Mouse (Mus musculus): ENCODE data around the gene Ifit1bl1. TPM values are rescaled to one million over a fixed set of nuclear protein-coding genes. Genes with fewer than 3 reads are reported as not detected.
"Not testable (repeated sequence)": the region's sequence is repeated elsewhere in the genome, so short reads cannot be mapped to it uniquely, and the experiment has no call there.

The Ifit1bl1 gene
- total RNA-seq, 2 experiments from 2014 or later = 2.1 to 2.3 TPM

DNA sequence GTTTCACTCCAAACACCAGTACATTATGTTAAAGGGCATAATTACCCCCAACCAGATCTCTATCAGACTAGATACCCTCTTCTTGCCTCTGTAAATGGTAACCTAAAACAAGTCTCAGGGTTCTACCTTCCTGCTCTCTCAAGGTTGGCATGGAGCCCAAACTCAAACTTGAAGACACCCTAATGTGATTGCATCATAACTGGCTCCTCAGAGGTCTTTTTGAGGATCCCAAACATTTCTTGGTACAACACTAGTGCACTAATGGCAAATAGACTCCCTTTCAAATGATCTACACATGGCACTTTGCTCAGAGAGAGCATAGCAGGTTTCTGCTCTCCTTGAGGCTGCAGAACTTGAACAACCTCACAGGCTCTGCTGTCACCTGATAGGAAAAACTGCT lies 4.9 kb downstream of the Ifit1bl1 start:
- no peak for DNase-seq (ENCODE audit: extremely low spot score in 1 of 2, low spot score in 2 of 2)
- intact Hi-C loops (cut with DNase I) = no loop called here

DNA sequence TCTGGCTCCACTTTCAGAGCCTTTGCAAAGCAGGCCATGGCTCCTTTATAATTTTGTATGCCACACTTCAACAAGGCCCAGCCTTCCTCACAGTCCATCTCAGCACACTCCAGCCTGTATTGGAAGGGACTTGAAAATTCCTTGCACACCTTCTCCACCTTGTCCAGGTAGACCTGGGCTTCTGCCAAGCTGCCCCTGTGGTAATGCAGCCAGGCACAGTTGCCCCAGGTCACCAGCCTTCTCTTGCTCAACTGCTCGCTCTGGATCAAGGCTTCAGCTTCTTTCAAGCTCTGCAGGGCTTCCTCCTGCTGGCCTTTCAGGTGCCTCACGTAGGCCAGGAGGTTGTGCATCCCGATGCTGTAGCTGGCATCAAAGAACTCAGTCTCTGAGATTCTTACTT lies 7.2 kb downstream of the Ifit1bl1 start:
- intact Hi-C loops (cut with DNase I); DNase-seq (ENCODE audit: extremely low spot score in 1 of 2, low spot score in 2 of 2): not testable (repeated sequence)

DNA sequence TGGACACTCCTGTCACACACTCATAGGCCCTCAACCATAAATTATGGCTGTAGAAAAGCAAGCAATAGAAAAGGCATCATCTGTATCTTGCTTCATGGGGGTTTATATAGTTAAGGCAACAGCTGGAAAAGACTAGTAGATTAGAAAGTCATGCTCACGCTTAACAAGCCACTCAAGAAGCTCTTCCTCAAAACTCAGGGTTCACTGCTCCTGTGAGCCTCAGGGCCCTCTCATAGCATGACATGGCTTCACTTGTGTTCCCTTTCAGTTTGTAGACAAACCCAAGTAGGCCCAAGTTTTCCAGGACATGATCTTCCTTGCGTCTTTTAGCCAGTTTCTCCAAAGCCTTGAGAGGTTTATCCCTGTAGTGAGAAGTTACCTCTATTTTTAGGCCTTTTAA lies 8.3 kb downstream of the Ifit1bl1 start:
- intact Hi-C loops (cut with DNase I) = no loop called here
- no peak for DNase-seq (ENCODE audit: extremely low spot score in 1 of 2, low spot score in 2 of 2)

DNA sequence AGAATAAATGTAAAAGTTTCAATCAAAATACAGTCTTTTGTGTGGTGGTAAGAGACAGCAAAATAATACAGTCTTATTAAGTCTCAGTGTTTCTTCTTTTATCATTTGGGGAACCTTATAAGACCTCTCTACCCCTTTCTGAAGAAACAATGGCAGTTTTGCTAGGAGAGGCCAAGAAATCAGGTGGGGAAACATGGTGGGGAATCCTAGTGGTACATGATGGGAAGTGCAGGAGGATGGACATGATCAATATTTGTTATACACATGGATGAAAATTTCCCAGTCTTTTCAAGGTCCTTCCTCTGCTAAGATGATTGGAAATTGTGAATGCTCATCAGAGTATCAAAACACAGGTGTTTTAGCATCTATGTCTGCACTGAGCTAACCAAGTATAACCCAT lies 12.8 kb downstream of the Ifit1bl1 start:
- DNase-seq (ENCODE audit: extremely low spot score in 1 of 2, low spot score in 2 of 2) = no peak
- intact Hi-C loops (cut with DNase I) = loop anchor here (5.0 kb wide), 1 partner anchor 33 kb away; no protein-coding TSS in a partner anchor

DNA sequence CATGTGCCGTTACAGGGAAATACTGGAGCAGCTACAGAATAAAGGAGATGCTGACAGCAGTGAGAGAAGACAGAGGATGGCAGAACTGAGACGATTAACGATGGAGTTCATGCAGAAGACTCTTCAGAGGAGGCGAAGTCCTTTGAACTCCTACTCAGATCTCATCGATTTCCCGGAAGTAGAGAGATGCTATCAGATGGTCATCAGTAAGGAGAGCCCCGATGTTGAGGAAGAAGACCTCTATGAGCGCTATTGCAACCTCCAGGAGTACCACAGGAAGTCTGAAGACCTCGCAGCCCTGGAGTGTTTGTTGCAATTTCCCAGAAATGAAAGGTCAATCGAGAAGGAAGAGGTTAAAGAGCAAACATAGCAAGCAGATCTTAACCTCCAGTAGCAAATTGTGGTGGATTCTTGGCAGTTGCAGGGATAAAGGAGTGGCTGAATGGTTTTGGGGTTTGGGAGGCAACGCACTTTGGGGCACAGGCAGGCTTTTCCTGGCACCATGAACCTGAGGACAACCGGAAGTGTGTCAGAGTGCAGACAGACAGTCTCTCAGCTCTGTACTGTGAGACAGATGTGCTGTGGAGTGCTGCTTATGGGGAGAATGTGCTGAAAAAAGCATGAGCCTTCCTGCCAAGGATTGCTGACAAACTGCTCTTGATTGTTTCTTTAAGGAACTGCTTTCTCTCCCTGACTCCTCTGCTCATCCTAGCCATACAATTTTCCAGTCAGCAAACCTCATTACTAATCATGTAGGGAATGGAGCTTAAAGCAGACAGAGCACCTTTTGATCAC lies 13.7 kb downstream of the Ifit1bl1 start:
- DNase-seq (ENCODE audit: extremely low spot score in 1 of 2, low spot score in 2 of 2) = not testable (repeated sequence)
- intact Hi-C loops (cut with DNase I) = loop anchor here (5.0 kb wide), 1 partner anchor 34 kb away; no protein-coding TSS in a partner anchor

DNA sequence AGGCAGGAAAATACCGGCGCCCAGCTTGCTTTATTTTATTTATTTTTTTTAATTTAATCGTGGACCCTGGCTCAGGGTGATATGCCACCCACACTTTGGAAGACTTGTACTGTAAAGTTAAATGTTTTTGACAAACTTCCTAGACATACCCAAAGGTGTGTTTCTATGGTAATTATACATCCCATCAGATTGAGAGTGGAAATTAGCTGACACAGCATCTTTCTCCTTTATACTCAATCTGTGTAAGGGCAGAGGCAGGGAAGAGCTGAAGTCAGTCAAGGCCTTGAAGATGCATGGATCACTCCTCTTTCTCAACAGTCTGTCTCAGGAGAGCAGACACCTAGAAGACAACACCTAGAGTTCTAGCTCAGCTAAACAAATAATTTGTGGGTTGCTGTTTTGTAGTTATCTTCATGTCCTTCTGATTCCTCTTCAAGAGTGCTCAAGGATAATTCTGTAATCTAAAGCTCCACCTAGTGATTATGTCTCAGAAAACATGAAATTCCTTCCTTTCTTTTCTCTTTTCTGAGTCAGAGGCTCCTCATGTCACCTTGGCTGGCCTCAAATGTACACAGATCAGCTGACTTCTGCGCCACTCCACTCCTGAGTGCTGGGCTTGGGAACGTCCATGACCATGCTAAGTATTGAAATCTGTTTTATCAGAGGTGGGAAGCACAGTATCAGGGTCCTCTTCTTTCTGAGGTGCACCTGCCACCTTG lies 15.9 kb downstream of the Ifit1bl1 start:
- DNase-seq (ENCODE audit: extremely low spot score in 1 of 2, low spot score in 2 of 2) = not testable (repeated sequence)
- intact Hi-C loops (cut with DNase I) = loop anchor here (5.0 kb wide), 1 partner anchor 36 kb away; no protein-coding TSS in a partner anchor

DNA sequence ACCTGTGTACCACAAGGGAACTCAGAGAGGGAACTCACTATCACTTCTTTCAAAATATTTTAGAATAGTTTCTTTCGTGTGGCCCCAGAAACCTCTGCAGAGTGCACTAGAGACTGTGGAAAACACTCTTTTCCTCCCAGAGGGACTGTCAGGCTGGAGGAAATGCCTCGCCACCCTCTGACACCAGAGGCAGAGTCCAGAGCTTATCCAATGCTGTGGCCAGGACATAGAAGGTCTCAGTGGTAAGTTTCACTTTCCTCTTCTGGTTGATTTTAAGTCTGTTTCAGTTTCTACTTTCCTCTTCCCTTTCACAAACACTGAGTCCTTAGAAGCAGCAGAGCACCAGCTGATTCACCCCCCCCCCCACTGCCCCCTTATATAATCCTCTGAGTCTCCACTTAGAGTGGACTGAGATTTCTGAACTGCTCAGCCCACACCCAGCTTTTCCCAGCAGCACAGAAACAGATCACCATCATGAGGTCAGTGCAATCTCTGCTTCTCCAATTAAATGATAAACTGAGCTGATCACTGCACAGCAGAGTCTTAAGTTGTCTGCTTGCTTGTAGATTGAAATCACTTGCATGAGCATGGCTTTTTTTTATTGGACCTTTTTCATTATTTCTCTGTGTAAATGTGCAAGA lies 18.5 kb downstream of the Ifit1bl1 start, which contains the start of gene Ifit3:
Gene Ifit3 (plus strand): TSS at position 406 of the 641 bp plus-strand sequence.
- intact Hi-C loops (cut with DNase I); DNase-seq (ENCODE audit: extremely low spot score in 1 of 2, low spot score in 2 of 2): not testable (repeated sequence)

DNA sequence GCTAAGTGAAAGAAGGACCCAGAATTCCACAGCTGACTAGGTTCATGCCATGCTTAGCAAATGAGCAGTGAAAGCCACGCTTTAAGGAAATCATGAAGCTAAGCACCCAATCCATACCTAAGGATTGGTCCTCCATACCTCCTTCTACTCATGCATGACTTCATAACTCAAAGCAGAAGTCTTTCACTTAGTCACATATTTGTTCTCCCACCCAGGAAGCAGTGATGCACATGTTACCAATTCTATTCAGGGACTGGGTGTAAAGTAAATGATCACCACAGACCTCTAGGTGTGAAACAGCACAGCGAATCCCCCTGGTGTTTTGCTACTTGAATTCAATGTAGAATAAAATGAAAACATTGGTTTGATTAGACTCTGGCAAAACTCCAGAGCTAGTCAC lies 19.1 kb downstream of the Ifit1bl1 start:
- intact Hi-C loops (cut with DNase I) = loop anchor here (1.0 kb wide), 1 partner anchor 24 kb away; no protein-coding TSS in a partner anchor
- DNase-seq (ENCODE audit: extremely low spot score in 1 of 2, low spot score in 2 of 2) = not testable (repeated sequence)

DNA sequence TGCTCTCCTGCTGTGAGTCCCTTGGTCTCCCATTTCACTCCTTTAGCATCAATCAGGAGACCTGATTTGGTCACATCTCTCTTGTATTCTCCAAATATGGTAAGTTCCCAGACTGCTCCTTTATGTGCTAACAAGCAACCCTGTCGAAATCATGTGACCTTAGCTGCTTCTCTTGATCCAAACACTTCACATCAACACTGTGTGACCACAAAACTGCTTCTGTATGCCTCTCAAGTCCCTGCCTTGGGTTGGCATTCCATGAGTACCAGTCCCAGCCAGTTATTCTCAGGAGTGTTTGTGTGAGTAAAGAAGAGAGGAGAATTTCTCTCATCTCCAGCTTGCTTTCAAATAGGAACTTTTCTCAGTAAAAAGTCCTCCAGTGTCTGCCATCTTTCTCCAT lies 24.6 kb downstream of the Ifit1bl1 start:
- DNase-seq (ENCODE audit: extremely low spot score in 1 of 2, low spot score in 2 of 2) = no peak
- intact Hi-C loops (cut with DNase I) = no loop called here

DNA sequence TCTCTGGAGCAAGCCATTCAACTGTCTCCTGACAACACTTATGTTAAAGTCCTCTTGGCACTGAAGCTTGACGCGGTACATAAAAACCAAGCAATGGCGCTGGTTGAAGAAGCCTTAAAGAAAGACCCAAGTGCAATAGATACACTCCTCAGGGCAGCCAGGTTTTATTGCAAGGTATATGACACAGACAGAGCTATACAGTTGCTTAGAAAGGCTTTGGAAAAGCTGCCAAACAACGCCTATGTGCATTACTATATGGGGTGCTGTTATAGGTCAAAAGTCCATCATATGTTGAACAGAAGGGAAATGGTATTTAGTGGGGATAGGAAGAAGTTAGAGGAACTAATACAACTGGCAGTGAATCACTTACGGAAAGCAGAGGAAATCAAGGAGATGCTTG lies 28.1 kb downstream of the Ifit1bl1 start:
- intact Hi-C loops (cut with DNase I) = no loop called here
- DNase-seq (ENCODE audit: extremely low spot score in 1 of 2, low spot score in 2 of 2) = no peak

DNA sequence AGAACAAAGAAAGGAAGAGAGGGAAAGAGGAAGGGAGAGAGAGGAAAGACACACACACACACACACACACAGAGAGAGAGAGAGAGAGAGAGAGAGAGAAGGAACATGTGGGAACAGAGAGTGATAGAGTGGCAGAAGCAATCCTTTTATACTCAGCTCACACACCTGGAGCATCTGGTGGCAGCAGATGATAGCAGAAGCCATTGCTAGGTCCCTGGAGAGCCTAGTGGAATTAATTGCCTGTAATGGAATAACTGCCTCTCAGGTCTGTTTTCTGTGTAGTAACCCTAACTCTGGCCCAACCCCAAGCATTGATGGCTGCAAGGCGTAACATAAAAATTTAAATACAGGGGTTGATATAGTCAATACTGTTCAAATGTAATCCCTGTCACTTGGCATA lies 30.7 kb downstream of the Ifit1bl1 start:
- no peak for DNase-seq (ENCODE audit: extremely low spot score in 1 of 2, low spot score in 2 of 2)
- intact Hi-C loops (cut with DNase I) = no loop called here

DNA sequence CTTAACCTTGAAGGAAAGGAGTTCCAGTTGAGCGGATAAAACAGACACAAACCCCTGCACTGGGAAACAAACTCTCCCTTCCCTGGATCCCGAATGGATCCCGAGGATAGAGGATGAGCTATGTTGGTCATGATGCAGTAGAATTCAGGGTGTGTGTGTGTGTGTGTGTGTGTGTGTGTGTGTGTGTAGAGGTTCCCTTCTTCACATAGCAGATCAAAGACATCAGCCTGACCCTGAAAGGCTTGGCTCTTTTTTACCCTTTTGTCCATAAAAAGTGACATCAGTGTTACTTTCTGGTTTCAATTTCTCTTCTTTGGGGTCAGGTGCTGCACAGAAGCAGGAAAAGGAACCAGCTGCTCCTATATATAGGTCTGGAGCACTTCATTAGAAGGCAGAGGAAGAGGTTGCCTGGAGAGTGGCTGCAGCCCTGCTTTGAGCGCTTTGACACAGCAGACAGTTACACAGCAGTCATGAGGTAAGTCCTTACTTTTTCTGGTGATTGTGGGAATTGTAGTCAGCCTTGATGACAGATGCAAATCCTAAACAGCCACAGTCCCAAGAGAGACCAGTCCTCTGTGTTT lies 31.8 kb downstream of the Ifit1bl1 start:
- DNase-seq (ENCODE audit: extremely low spot score in 1 of 2, low spot score in 2 of 2) = no peak
- intact Hi-C loops (cut with DNase I) = no loop called here

DNA sequence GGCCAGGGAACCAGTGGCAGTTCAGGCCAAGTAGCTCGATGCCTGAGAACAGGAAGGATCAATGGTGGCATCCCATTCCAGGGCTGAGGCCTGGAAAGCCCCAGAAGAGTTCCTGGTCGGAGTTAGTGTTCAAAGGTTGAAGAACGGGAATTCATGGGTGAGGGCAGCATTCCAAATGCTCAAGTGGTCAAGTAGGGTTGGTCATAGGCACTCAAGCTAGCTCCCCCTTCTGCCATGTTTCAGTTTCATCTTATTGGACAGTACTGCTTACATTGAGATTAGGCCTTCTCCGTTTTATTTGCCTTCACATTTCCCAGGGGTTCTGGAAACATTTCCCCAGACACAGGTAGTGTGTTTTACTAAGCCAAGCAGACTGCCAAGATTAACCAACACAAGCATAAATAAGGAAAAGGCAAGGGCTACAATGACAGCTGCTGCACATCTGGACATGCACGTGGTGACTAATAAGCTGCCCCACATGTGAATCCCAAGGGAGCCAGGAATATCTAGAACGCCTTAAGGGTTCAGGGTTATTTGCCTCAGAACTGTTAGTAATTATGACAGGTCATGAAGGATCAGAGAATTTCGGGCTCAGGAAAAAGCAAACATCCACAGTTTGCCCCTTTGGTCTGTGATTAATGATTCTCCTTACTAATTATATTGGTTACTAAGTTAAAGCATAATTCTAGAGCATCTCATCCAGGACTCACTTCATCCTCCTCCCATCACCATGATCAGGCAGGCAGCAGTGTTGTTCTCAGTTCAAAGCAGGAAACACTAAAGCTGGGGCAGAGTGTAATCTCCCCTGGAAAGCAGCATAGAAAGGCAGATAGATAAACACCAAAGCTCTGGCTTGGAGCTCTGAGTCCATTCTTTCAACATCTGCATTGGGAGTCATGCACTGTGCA lies 32.5 kb downstream of the Ifit1bl1 start:
- DNase-seq (ENCODE audit: extremely low spot score in 1 of 2, low spot score in 2 of 2) = no peak

DNA sequence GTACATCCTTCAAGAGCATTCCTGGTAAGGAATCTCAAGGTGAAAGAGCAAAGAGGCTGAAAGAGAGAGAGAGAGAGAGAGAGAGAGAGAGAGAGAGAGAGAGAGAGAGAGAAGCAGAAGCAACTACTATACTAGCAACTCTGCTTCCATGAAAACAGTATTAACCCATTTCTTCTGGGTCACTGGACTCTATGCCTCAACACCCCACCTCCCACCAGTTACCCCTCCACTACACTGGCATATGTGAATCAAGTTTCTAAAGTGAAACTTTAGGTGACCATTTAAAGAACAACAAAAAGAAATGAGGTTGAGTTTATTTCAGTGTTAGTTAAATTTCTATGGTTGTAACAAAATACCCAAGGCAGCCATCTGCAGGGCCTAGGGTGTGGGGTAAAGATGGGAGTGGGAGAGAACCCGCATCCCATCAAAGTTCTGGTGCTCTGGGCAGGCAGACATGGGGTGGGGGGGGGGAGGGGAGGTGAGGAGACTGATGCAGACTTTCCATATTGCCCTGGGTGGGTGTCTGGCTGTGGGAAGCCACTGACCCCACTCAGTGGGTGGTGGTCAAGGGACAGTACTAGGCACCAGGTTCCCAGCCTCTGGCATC lies 35.5 kb downstream of the Ifit1bl1 start:
- DNase-seq (ENCODE audit: extremely low spot score in 1 of 2, low spot score in 2 of 2) = no peak
- intact Hi-C loops (cut with DNase I) = no loop called here

More for the DNA sequence above, 32.5 kb downstream of the Ifit1bl1 start:
- intact Hi-C loops (cut with DNase I) = no loop called here

DNA sequence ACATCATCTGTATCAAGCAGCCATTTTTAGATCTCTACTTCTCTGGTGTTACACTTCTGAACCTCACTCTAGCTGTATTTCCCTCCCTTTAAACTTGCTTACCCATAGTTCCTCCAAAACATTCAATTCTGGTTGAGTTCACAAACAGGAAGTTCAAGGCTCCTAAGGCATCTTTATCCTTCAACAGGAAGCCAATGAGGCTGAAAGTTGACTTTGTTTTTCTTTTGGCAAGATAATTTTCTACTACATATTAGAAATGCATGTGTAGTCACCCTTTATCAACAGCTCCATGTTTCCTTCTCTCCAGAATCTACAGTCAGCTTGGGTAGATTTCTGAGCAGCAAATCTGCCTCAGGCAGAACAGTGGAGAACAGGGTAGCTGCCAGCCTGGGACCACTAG lies 39.2 kb downstream of the Ifit1bl1 start:
- intact Hi-C loops (cut with DNase I) = no loop called here
- DNase-seq (ENCODE audit: extremely low spot score in 1 of 2, low spot score in 2 of 2) = no peak

DNA sequence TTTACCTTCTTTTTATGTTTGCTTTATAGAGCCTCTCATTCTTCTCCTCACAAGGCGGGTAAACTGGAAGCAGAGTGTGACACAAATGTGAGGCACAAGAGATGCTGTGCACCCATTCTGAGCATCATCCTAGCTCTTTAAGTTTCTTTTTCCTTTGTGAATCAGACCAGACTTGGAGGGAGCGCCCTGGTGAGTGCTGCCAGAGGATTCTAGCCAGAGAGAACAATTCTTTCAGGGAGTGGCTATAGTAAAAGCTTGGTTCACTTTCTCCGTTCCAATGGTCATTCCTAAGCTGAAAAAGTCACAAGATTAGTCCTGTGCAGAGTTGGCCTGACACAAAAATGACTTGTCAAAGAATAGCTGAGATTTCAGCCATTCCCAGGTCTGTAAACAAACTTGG lies 45.1 kb downstream of the Ifit1bl1 start:
- intact Hi-C loops (cut with DNase I) = no loop called here
- DNase-seq (ENCODE audit: extremely low spot score in 1 of 2, low spot score in 2 of 2) = no peak

DNA sequence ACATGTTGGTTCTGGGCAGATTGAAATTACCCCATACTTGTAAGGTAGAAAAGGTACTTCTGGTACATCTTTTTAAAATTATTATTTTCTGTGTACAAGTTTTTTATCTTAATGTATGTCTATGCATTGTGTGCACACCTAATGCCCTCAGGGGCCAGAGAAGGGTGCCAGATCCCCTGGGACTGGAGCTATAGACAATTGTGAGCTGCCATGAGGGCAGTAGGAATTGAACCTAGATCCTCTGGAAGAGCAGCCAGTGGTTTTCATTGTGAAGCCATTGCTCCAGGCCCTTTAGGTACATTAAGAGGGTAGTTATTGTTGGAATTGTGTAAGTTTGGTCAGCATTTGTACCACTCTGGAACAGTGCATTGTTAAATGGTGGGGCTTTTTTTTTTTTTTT lies 47.7 kb downstream of the Ifit1bl1 start:
- no peak for DNase-seq (ENCODE audit: extremely low spot score in 1 of 2, low spot score in 2 of 2)
- intact Hi-C loops (cut with DNase I) = no loop called here

DNA sequence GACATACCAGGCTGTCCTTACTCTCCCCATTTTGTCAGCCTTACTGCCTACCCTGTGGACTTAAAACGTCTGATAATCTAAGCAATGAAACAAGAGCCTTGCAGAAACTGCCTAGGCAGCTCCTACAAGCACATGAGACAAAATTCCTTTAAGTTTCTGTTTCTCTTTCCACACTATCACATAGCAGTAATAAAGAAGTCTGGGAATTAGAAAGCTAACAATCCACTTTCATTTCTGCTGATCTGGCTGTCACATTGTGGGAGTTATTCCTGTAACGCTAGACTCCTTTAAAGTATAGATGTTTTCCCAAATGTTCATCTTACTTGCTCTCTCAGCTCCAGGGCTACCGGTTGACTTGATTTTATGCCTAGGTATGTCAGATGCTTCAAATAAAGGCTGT lies 48.2 kb downstream of the Ifit1bl1 start:
- intact Hi-C loops (cut with DNase I) = no loop called here
- no peak for DNase-seq (ENCODE audit: extremely low spot score in 1 of 2, low spot score in 2 of 2)

Measured in left cerebral cortex, postnatal 10 days (tissue).